ENCODE assay signal across 15 mouse cellular contexts in genomic region chrX:142846266-142846665, GRCm38 (mm10).
"Had no signal": no experiment of that assay in that cellular context is flagged by ENCODE, and none has a peak within 500 bp of the region (broad histone marks: within the 10 kb centered on the region; RNA-seq: fewer than 3 reads in every experiment).

No protein-coding gene starts in this region.

- H3K4me1 ChIP-seq: kidney, embryonic 15.5 days; limb, embryonic 15.5 days; liver, embryonic 13.5 days; lung, embryonic 15.5 days; megakaryocyte, embryonic 14.5 days; midbrain, embryonic 15.5 days; neural tube, embryonic 12.5 days had no signal

- H3K4me2 ChIP-seq: kidney, embryonic 15.5 days; limb, embryonic 15.5 days; liver, embryonic 13.5 days; lung, embryonic 15.5 days; midbrain, embryonic 11.5 days; midbrain, embryonic 15.5 days; neural tube, embryonic 12.5 days had no signal

- H3K27me3 ChIP-seq: limb, embryonic 15.5 days; liver, embryonic 13.5 days; lung, embryonic 15.5 days; midbrain, embryonic 15.5 days; neural tube, embryonic 12.5 days had no signal

- ATAC-seq: liver, postnatal 0 days; midbrain, embryonic 15.5 days had no signal

- H3K9ac ChIP-seq: kidney, embryonic 15.5 days; limb, embryonic 15.5 days; liver, embryonic 13.5 days; liver, postnatal 0 days; lung, embryonic 15.5 days; midbrain, embryonic 15.5 days; neural tube, embryonic 12.5 days had no signal

- H3K9me3 ChIP-seq: kidney, embryonic 15.5 days; limb, embryonic 15.5 days; liver, embryonic 13.5 days; lung, embryonic 15.5 days; megakaryocyte, embryonic 14.5 days; midbrain, embryonic 15.5 days; neural tube, embryonic 12.5 days had no signal

- DNase-seq: kidney, adult 11 months; kidney, postnatal 25 days; liver, embryonic 13.5 days; liver, postnatal 0 days; lung, postnatal 14 days; thymus, postnatal 36 days had no signal

- H3K4me3 ChIP-seq: kidney, embryonic 15.5 days; limb, embryonic 15.5 days; liver, embryonic 13.5 days; lung, embryonic 15.5 days; megakaryocyte, embryonic 14.5 days; midbrain, embryonic 15.5 days; neural tube, embryonic 12.5 days had no signal

- H3K27ac ChIP-seq: kidney, embryonic 15.5 days; limb, embryonic 15.5 days; liver, embryonic 13.5 days; lung, embryonic 15.5 days; macrophage; midbrain, embryonic 15.5 days; neural tube, embryonic 12.5 days; stomach, postnatal 0 days had no signal

- H3K36me3 ChIP-seq: kidney, embryonic 15.5 days; limb, embryonic 15.5 days; lung, embryonic 15.5 days; midbrain, embryonic 15.5 days; neural tube, embryonic 12.5 days had no signal
